Mouse (Mus musculus) right cerebral cortex, postnatal 4 days (tissue): ENCODE data around the gene Dmac1.
A peak's percentile ranks its signal among the peaks of the same experiment; 100 is the strongest.
"Not testable (repeated sequence)": the region's sequence is repeated elsewhere in the genome, so short reads cannot be mapped to it uniquely, and the experiment has no call there.

Experiments used
- DNase-seq: peaks from one replicate; pipeline ENCODE4 v3.0.0-alpha.2; 2022

Gene Dmac1

DNA sequence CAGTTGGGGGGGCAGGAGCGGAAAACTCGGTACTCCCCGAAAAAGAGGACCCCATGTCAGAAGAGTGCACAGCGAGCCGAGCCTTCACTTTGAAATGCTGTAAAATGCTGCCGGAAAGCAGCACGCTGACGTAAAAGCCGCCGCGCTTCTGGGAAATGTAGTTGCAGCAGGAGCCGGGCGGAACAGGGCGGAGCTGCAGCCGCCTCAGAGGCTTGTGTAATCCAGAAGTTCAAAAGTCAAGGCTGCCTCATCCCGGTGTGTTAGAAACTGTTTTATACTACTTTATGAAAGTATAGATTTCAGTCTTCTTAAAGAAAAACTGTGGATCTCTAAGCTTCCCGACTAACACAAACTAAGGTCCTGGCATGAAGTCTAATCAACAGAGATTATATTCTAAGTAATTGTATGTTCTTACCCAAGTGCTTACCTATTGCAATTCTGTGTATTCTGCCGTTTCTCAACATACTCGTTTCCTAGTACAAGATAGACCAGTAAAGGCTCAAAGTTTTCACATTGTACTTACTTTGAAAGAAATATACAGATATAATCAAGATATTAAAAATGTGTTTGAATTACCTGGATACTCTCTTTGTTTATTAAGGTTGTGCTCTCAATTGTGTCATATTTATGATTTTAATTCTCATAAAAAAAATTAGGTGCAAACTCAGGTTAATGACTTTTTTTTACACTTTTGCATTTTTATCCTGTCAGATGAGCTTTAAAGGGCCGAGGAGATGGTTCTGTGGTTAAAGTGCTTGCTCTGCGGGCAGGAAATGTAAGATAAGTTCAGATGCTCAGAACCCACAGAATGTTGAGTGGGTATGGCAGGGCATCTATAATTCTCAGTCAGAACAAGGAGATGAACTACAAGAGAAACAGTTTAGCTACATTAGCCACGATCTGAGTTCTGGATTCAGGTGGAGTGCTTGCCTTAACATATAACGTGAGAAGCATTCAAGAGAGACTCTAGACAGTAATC is at the start of gene Dmac1:
Dmac1 (minus strand) TSS at position 109 of the 979 bp plus-strand sequence.
- DNase-seq = peak; percentile 91

GRCm38 (mm10) chr4:75315431-75315830 is 37.3 kb upstream of the Dmac1 start:
- no peak for DNase-seq

GRCm38 (mm10) chr4:75315007-75315406 is 36.9 kb upstream of the Dmac1 start:
- no peak for DNase-seq

GRCm38 (mm10) chr4:75311918-75312317 is 33.8 kb upstream of the Dmac1 start:
- no peak for DNase-seq

DNA sequence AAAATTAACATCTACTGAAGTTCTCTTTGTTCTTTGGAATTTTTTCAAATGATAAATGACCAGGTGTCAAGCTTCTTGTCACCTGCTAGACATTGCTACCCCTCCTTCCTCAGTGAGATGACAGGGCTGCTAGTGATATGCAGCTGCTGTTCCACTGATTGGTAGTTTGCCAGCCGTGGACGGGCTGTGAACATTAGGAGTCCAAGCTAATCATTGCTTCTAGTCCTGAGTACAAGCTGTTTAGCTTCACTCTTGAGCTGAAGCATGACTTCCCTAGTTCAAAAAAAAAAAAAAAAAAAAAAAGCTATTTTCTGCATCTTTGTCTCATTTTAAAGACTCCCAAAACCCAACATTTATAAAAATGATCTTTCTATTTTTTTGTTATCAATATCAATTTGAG is 33.2 kb upstream of the Dmac1 start:
- DNase-seq = no peak

GRCm38 (mm10) chr4:75300205-75300972 is 22.3 kb upstream of the Dmac1 start:
- no peak for DNase-seq

GRCm38 (mm10) chr4:75292315-75292714 is 14.2 kb upstream of the Dmac1 start:
- no peak for DNase-seq

DNA sequence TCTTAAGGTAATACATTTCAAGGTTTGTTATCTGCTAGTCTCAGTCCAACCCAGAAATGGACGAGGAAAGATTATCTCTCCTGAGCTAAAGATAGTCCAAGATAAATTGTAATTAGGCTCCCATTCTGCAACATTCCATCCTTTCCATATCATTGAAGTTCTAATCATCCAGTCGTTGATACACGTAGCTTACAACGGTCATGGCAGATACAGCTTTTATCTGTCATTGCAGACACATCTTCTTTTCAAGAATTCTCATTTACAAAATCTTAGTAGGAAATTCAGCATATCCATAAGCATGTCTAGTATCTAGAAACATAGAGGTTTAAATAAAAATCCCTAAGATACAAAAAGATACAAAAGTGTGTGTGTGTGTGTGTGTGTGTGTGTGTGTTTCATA is 13.0 kb upstream of the Dmac1 start:
- no peak for DNase-seq

- no peak for DNase-seq
These were observed 473 bp downstream of the Dmac1 start for GRCm38 (mm10) chr4:75277467-75278196.

DNA sequence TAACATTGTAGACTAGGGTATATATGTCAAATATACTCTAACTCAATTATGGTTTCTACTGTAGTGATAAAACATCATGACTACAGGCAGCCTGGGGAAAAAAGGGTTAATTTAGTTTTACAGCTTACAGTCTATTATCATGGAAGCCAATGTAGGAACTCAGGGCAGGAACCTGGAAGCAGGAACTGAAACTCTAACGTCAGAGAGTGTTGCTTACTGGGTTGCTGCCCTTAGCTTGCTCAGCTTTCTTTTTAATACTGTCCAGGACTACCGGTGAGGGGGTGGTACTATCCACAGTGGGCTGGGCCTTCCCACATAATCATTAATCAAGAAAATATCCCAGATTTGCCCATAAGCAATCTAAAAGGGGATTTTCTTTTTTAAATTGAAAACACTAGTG is 2.4 kb downstream of the Dmac1 start:
- DNase-seq = no peak

GRCm38 (mm10) chr4:75267866-75268265 is 10.2 kb downstream of the Dmac1 start:
- DNase-seq = no peak

DNA sequence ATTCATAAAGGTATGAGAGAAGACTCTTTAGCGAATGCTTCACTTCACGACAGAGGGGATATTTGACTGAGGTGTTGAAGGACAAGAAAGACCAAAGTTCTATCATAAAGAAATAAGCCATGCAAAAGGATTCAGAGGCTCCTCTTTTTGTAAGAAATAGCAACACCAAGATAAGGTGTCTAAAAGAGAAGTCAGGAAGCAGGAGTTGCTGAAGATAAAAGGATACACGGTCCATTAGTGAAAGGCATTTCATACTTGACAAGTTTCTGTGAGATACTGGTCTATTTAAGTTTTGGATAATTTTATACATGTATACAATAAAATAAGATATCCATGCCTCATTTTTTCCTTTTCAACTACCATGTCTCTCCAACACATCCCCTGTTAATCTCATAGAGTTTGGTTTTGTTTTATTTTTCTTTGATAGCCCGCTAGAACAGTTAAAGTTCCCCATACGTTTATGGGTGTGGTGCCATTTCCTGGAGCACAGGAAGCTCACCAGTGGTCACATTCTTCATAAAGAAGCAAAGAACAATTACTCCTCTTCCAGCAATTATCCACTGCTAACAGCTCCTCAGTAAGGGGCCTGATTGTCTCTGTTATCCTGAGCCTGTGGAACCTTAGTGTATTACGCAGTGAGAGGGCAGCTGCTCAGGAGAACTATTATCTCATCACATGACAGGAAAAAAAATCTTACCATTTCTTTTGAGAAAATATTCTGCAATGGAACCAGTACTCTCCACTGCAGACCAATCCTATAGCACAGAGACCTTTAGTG is 11.1 kb downstream of the Dmac1 start:
- DNase-seq = no peak

GRCm38 (mm10) chr4:75264219-75264618 is 13.9 kb downstream of the Dmac1 start:
- DNase-seq = no peak

DNA sequence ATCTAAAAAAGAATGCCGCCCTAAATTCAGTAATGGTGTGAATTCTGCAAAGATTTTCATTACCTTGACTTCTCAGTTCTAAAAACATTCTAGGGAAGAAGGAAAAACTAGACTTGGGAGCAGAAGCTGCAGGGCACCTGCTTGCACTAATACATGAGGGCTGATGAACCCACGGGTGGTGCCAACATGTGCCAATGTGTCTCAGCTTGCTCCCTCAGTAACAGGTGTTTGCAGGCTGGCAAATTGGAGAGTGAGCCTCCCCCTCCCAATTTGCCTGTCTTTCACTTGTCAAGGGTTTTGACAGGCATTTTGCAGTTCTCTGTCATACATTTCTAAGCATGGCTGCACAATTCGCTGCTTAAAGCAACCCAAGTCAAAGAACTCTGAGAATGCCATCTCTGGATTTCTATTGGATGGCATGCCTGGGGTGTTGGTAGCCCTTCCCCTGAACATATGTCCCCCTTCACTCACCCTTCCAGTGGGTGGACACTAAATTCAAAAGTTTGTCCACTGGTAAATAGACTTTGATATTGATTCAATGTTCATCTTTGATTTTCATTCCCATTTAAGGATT is 14.5 kb downstream of the Dmac1 start:
- DNase-seq = no peak

- DNase-seq = peak; percentile 10
These were observed 15.7 kb downstream of the Dmac1 start for GRCm38 (mm10) chr4:75262423-75262822.

- no peak for DNase-seq
These were observed 17.9 kb downstream of the Dmac1 start for GRCm38 (mm10) chr4:75260156-75260555.

DNA sequence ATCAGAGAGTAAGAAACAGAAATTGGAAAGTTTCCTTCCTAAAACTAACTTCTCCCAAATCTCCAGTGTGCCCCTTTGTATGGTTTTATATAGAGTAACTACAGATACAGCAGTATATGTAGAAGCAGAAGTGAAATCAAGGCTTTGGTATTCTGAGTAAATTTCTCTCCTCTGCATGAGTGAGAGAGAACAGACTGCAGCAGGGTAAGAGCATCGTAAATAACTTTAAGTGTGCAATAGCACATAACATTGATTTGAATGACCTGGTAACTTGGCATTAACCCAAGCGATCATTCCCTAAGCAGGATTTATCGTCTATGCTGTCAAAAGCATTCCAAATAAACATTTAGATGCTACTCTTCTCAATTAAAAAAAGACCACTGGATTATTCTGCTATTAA is 18.7 kb downstream of the Dmac1 start:
- DNase-seq = no peak

DNA sequence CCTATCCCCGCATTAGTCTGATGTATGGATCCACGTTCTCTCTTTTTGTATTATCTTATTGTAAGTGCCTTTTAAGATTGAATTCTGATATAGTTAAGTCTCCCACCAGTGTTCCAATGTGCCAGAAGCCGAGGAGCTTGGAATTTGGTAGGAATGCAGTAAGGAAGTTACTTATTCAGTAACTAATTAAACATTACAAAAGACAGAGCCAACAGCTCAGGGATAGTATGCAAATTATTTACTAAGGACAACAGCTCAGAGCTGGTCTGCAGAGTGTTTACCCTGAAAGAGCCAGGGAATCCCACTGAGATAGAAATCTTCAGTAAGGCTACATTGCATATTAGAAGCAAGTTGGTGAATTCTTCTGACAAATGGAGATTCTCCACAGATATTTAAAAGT is 43.5 kb downstream of the Dmac1 start:
- not testable (repeated sequence) for DNase-seq
